Comparison of ENCODE assay signal across 9 mouse cellular contexts in genomic region chr14:49782715-49783531, GRCm38 (mm10). TPM values are rescaled to one million over a fixed set of nuclear protein-coding genes. Genes with fewer than 3 reads are reported as not detected.
DNase-seq lines count a peak whose midpoint lies in the region; ATAC-seq and TF ChIP-seq lines count a peak whose summit lies in the region.
"Had no signal": no experiment of that assay in that cellular context is flagged by ENCODE, and none has a peak within 500 bp of the region (broad histone marks: within the 10 kb centered on the region; RNA-seq: fewer than 3 reads in every experiment).

Armh4 (minus strand) TSS chr14:49783383.

- H3K4me1 ChIP-seq in E14TG2a.4 (replicated peaks; ENCODE audit: low read depth, low read length), result peaks cover 19% of the 10 kb centered on the region
- no peaks in the 10 kb centered on the region for H3K4me1 ChIP-seq in liver, embryonic 15.5 days (replicated peaks)
- H3K4me1 ChIP-seq in neural tube, embryonic 15.5 days, result peaks cover 22% of the 10 kb centered on the region

- peak within 1 kb of the TSS; percentile 88 for H3K4me3 ChIP-seq in E14TG2a.4 (replicated peaks; ENCODE audit: low read length)
- peak within 1 kb of the TSS; percentile 33 for H3K4me3 ChIP-seq in liver, embryonic 15.5 days (replicated peaks)
- H3K4me3 ChIP-seq in neural tube, embryonic 15.5 days (replicated peaks), result peak within 1 kb of the TSS; percentile 77

- peak within 1 kb of the TSS; percentile 54 for H3K4me2 ChIP-seq in liver, embryonic 15.5 days
- H3K4me2 ChIP-seq in neural tube, embryonic 15.5 days, result peak within 1 kb of the TSS; percentile 88

- no peak within 1 kb of the TSS for H3K9ac ChIP-seq in liver, embryonic 15.5 days
- H3K9ac ChIP-seq in neural tube, embryonic 15.5 days (replicated peaks), result peak within 1 kb of the TSS; percentile 80

- peak; percentile 97 for DNase-seq in cerebellum, adult 9-10 months
- peak; percentile 68 for DNase-seq in heart, postnatal 4 days
- DNase-seq in layer of hippocampus, adult 18-20 months (ENCODE audit: low spot score in 2 of 2), result peak; percentile 78 to 87
- peak; percentile 65 to 67 for DNase-seq in urinary bladder, postnatal 36 days (ENCODE audit: low spot score in 2 of 2)

- H3K27me3 ChIP-seq in E14TG2a.4 (ENCODE audit: insufficient read depth, low read length), result 0 out of 2 replicates have a peak, but pooled peaks cover 2% of the 10 kb centered on the region
- H3K27me3 ChIP-seq in liver, embryonic 15.5 days, result no peaks in the 10 kb centered on the region; the same call in 1 of the 2 replicates
- H3K27me3 ChIP-seq in neural tube, embryonic 15.5 days (replicated peaks), result no peaks in the 10 kb centered on the region

- ATAC-seq in frontal cortex, adult (ENCODE audit: low TSS enrichment), result peak; percentile 97
- peak; percentile 42; the same call in 1 of the 2 replicates for ATAC-seq in liver, embryonic 15.5 days (ENCODE audit: insufficient read depth)
- peak; percentile 100 for ATAC-seq in neural tube, embryonic 15.5 days (ENCODE audit: low FRiP score)

- H3K36me3 ChIP-seq in E14TG2a.4 (ENCODE audit: insufficient read depth, low read length), result no peaks in the 10 kb centered on the region
- no peaks in the 10 kb centered on the region for H3K36me3 ChIP-seq in liver, embryonic 15.5 days (replicated peaks)
- H3K36me3 ChIP-seq in neural tube, embryonic 15.5 days, result no peaks in the 10 kb centered on the region

- WGBS in liver, embryonic 15.5 days (ENCODE audit: insufficient replicate concordance), result 2% methylated on average over 24 of the region's 24 CpGs
- WGBS in neural tube, embryonic 15.5 days, result under 1% methylated on average over 24 of the region's 24 CpGs

- H3K27ac ChIP-seq in liver, embryonic 15.5 days (replicated peaks), result no peak within 1 kb of the TSS
- peak within 1 kb of the TSS; percentile 84 for H3K27ac ChIP-seq in neural tube, embryonic 15.5 days (replicated peaks)

- no peaks in the 10 kb centered on the region for H3K9me3 ChIP-seq in E14TG2a.4 (ENCODE audit: low read length)
- no peaks in the 10 kb centered on the region for H3K9me3 ChIP-seq in liver, embryonic 15.5 days (replicated peaks)
- H3K9me3 ChIP-seq in neural tube, embryonic 15.5 days (replicated peaks), result no peaks in the 10 kb centered on the region

- no peak for TF ChIP-seq CTCF in E14TG2a.4 (conservative IDR thresholded peaks at IDR 0.05; ENCODE audit: low read length)

RNA-seq across cellular contexts. Expression of gene Armh4, which starts in this region (rescaled TPM):
- total RNA-seq in heart, postnatal 4 days (2021), result 10 to 100 TPM in 1 of 2 experiments, 1 to 10 TPM in 1; 9.9 to 10.8 TPM
- 10 to 100 TPM; 26.2 to 27.9 TPM for total RNA-seq in layer of hippocampus, adult 18-20 months (2021)
- 0.59 and 0.78 TPM in 2 replicates for polyA plus RNA-seq in liver, embryonic 15.5 days (2015; fragmentation: Nextera tagmentation; extraction: Ambion mirVana)
- polyA plus RNA-seq in neural tube, embryonic 15.5 days (2015; fragmentation: Nextera tagmentation; extraction: Ambion mirVana), result 22.9 and 25.8 TPM in 2 replicates
- polyA plus RNA-seq: C2C12 had no signal

Comparison
In these comparisons a context has a peak if more than half of its experiments do, and no peak if none do; other contexts are left out.
1. RNA of gene Armh4 (polyA plus RNA-seq): 22.9 to 25.8 TPM in neural tube, embryonic 15.5 days; 0.59 to 0.78 TPM in liver, embryonic 15.5 days; every median in the first group is over 10 times any median in the second.
2. Peak in ATAC-seq, H3K4me3 ChIP-seq and H3K4me2 ChIP-seq in liver, embryonic 15.5 days; RNA of the gene not detected or under 1 TPM.
3. H3K4me3 ChIP-seq: peak in every context shown above with its lines; median percentile 88 in E14TG2a.4; 77 in neural tube, embryonic 15.5 days; 33 in liver, embryonic 15.5 days.
4. ATAC-seq: peak in every context shown above with its lines; median percentile 100 in neural tube, embryonic 15.5 days; 97 in frontal cortex, adult; 42 in liver, embryonic 15.5 days.
5. Peak in every context shown above with its lines, with median percentiles within 50 percentile points of each other: DNase-seq.